Comparison of ENCODE assay signal across 28 mouse cellular contexts in genomic region chrX:130393508-130394145, GRCm38 (mm10).
"Had no signal": no experiment of that assay in that cellular context is flagged by ENCODE, and none has a peak within 500 bp of the region (broad histone marks: within the 10 kb centered on the region; RNA-seq: fewer than 3 reads in every experiment).

No protein-coding gene starts in this region.

- H3K4me3 ChIP-seq: gastrocnemius, adult 2 months; heart, embryonic 10.5 days; heart, embryonic 12.5 days; hindbrain, embryonic 10.5 days; hindbrain, embryonic 12.5 days; intestine, embryonic 15.5 days; layer of hippocampus, adult 2 months; left cerebral cortex, adult 2 months; limb, embryonic 10.5 days; limb, embryonic 12.5 days; liver, embryonic 13.5 days; liver, embryonic 15.5 days had no signal

- H3K4me1 ChIP-seq: heart, embryonic 10.5 days; heart, embryonic 12.5 days; hindbrain, embryonic 10.5 days; hindbrain, embryonic 12.5 days; intestine, embryonic 15.5 days; limb, embryonic 10.5 days; limb, embryonic 12.5 days; liver, embryonic 13.5 days; liver, embryonic 15.5 days had no signal

- H3K27ac ChIP-seq: gastrocnemius, adult 2 months; heart, embryonic 10.5 days; hindbrain, embryonic 10.5 days; hindbrain, embryonic 12.5 days; hindbrain, embryonic 14.5 days; intestine, embryonic 15.5 days; kidney, postnatal 0 days; layer of hippocampus, adult 2 months; left cerebral cortex, adult 2 months; limb, embryonic 10.5 days; limb, embryonic 12.5 days; liver, embryonic 13.5 days; liver, embryonic 15.5 days had no signal

- H3K27me3 ChIP-seq: heart, embryonic 12.5 days; hindbrain, embryonic 12.5 days; intestine, embryonic 15.5 days; liver, embryonic 13.5 days; liver, embryonic 15.5 days had no signal

- DNase-seq: gastrocnemius, adult 2 months; gastrocnemius, postnatal 10 days; gastrocnemius, postnatal 25 days; heart, adult 18-20 months; heart, postnatal 10 days; heart, postnatal 4 days; kidney, adult 18-20 months; kidney, adult 8-10 months; kidney, postnatal 25 days; kidney, postnatal 4 days; liver; liver, embryonic 13.5 days had no signal

- H3K36me3 ChIP-seq: heart, embryonic 10.5 days; heart, embryonic 12.5 days; hindbrain, embryonic 10.5 days; hindbrain, embryonic 12.5 days; intestine, embryonic 15.5 days; limb, embryonic 10.5 days; limb, embryonic 12.5 days; liver, embryonic 13.5 days; liver, embryonic 15.5 days had no signal

- H3K9me3 ChIP-seq: heart, embryonic 10.5 days; heart, embryonic 12.5 days; hindbrain, embryonic 10.5 days; hindbrain, embryonic 12.5 days; intestine, embryonic 15.5 days; limb, embryonic 10.5 days; limb, embryonic 12.5 days; liver, embryonic 13.5 days; liver, embryonic 15.5 days had no signal

- H3K9ac ChIP-seq: heart, embryonic 12.5 days; hindbrain, embryonic 12.5 days; hindbrain, embryonic 14.5 days; intestine, embryonic 15.5 days; limb, embryonic 12.5 days; liver, embryonic 13.5 days; liver, embryonic 15.5 days had no signal

- H3K4me2 ChIP-seq: heart, embryonic 12.5 days; hindbrain, embryonic 12.5 days; hindbrain, embryonic 14.5 days; intestine, embryonic 15.5 days; limb, embryonic 12.5 days; liver, embryonic 11.5 days; liver, embryonic 13.5 days; liver, embryonic 15.5 days had no signal

- ATAC-seq: hindbrain, embryonic 16.5 days; inflammation-experienced regulatory T-cells, adult 6 months; intestine, embryonic 15.5 days; intestine, postnatal 0 days had no signal
